Mouse (Mus musculus) thymus, adult 2 months (tissue): ENCODE data around the gene Hist1h3h.
"Not testable (repeated sequence)": the region's sequence is repeated elsewhere in the genome, so short reads cannot be mapped to it uniquely, and the experiment has no call there.

Experiments used
- CTCF ChIP-seq: fragments of 200-500 bp; IDR thresholded peaks from 2 replicates; pipeline ENCODE4 v1.5.1; 2012; ENCODE audit warnings: mild to moderate bottlenecking, control low read depth, low read length, moderate library complexity, borderline replicate concordance; ENCODE audit not compliant: control insufficient read depth, poor library complexity, insufficient read depth; ENCODE audit errors: extremely low read depth
- POLR2A ChIP-seq: fragments of 200-500 bp; IDR thresholded peaks from 2 replicates; pipeline ENCODE4 v1.6.1; 2012; ENCODE audit warnings: mild to moderate bottlenecking, low read length, control low read depth, moderate library complexity; ENCODE audit not compliant: control insufficient read depth, poor library complexity, insufficient read depth; ENCODE audit errors: extremely low read depth

GRCm38 (mm10) chr13:21753524-21754285, 36.2 kb downstream of the Hist1h3h start, which contains the start of the genes Hist1h2ak and Hist1h2bn:
- peak; percentile 68; the same call in 1 of the 2 replicates for TF ChIP-seq POLR2A
- not testable (repeated sequence) for TF ChIP-seq CTCF
